Mouse (Mus musculus) limb, embryonic 14.5 days (tissue): Measurements from ENCODE around the gene Pald1. TPM values are rescaled to one million over a fixed set of nuclear protein-coding genes. Genes with fewer than 3 reads are reported as not detected.

ENCODE experiments used
- ATAC-seq: fragments of 200-750 bp; cut with Nextera tagmentation; 2 replicates; pipeline ENCODE4 v1.8.0; 2017; ENCODE audit warnings: low read depth, moderate number of reproducible peaks, moderate TSS enrichment; ENCODE audit not compliant: low FRiP score
- DNase-seq: peaks from one replicate; pipeline ENCODE4 v3.0.0-alpha.2; 2015; ENCODE audit warnings: low spot score
- H3K27ac ChIP-seq: fragments of 300-500 bp; sonication (generic); replicated peaks from 2 replicates; pipeline ENCODE4 v1.5.1; 2014; ENCODE audit warnings: low read depth, mild to moderate bottlenecking, low read length, moderate library complexity, mixed read lengths
- H3K27me3 ChIP-seq: fragments of 300-500 bp; sonication (generic); 2 replicates; pipeline ENCODE4 v1.6.1; 2014; ENCODE audit warnings: low read length, mixed read lengths; ENCODE audit not compliant: control insufficient read depth, insufficient read depth
- H3K36me3 ChIP-seq: fragments of 300-500 bp; sonication (generic); 2 replicates; pipeline ENCODE4 v1.6.1; 2014; ENCODE audit warnings: mild to moderate bottlenecking, low read length, moderate library complexity, mixed read lengths; ENCODE audit not compliant: control insufficient read depth, insufficient read depth
- H3K4me1 ChIP-seq: fragments of 300-500 bp; sonication (generic); 2 replicates; pipeline ENCODE4 v1.6.1; 2014; ENCODE audit warnings: antibody characterized with exemption, low read length, mixed read lengths; ENCODE audit not compliant: control insufficient read depth, insufficient read depth
- H3K4me2 ChIP-seq: fragments of 300-500 bp; sonication (generic); replicated peaks from 2 replicates; pipeline ENCODE4 v1.6.1; 2014; ENCODE audit warnings: low read depth, mild to moderate bottlenecking, low read length, moderate library complexity; ENCODE audit not compliant: severe bottlenecking
- H3K4me3 ChIP-seq: fragments of 300-500 bp; sonication (generic); replicated peaks from 2 replicates; pipeline ENCODE4 v1.5.1; 2014; ENCODE audit warnings: low read length
- H3K9ac ChIP-seq: fragments of 300-500 bp; sonication (generic); 2 replicates; pipeline ENCODE4 v1.6.1; 2014; ENCODE audit warnings: mild to moderate bottlenecking, low read depth, low read length, moderate library complexity; ENCODE audit not compliant: severe bottlenecking
- H3K9me3 ChIP-seq: fragments of 300-500 bp; sonication (generic); 2 replicates; pipeline ENCODE4 v1.6.1; 2016; ENCODE audit warnings: low read length; ENCODE audit not compliant: control insufficient read depth
- POLR2A ChIP-seq: fragments of 200-500 bp; IDR thresholded peaks from 2 replicates; pipeline ENCODE4 v1.8.0; 2012; ENCODE audit warnings: inconsistent platforms, mild to moderate bottlenecking, moderate library complexity, borderline replicate concordance; ENCODE audit not compliant: insufficient read depth, insufficient read length; ENCODE audit errors: extremely low read depth
- WGBS: fragments of 180-500 bp; shearing (Covaris S2); extraction: QIAGEN DNeasy Blood & Tissue Kit; methylation state at CpG from one replicate; pipeline ENCODE4 v1.1.7; 2014; 5-methylcytosine and 5-hydroxymethylcytosine counted together
- polyA plus RNA-seq, 2 experiments: library from polyadenylated mRNA; depleted of rRNA in 1 of 2; stranded (reverse) in 1 of 2; unstranded in 1 of 2; fragments of >200 nt; fragmentation: Nextera tagmentation in 1 of 2; extraction: Ambion mirVana in 1 of 2; gene quantifications; 2 replicates each; pipeline versions ENCODE4 v1.2.1 to v1.2.3; 2012 to 2014

The Pald1 gene
- polyA plus RNA-seq, 2 experiments = 19.4 to 24.9 TPM

- no peak overlapping the region for H3K4me2 ChIP-seq
- no peak for TF ChIP-seq POLR2A
Measured at GRCm38 (mm10) chr10:61364431-61364830, 18.9 kb downstream of the Pald1 start.

GRCm38 (mm10) chr10:61362992-61363391 lies 20.3 kb downstream of the Pald1 start:
- DNase-seq = no peak
- H3K27ac ChIP-seq = no peak overlapping the region
- no peaks in the 10 kb centered on the region for H3K36me3 ChIP-seq
- no peak overlapping the region for H3K4me2 ChIP-seq
- H3K27me3 ChIP-seq = no peaks in the 10 kb centered on the region
- H3K9ac ChIP-seq = no peak overlapping the region
- 79% methylated on average over 8 of the region's 8 CpGs for WGBS
- H3K9me3 ChIP-seq = no peaks in the 10 kb centered on the region
- no peak for ATAC-seq
- no peak for TF ChIP-seq POLR2A
- no peak overlapping the region for H3K4me3 ChIP-seq
- peaks cover 2% of the 10 kb centered on the region; the same call in 1 of the 2 replicates for H3K4me1 ChIP-seq

More at GRCm38 (mm10) chr10:61364431-61364830, 18.9 kb downstream of the Pald1 start:
- H3K4me1 ChIP-seq = peaks cover 2% of the 10 kb centered on the region; the same call in 1 of the 2 replicates
- H3K9ac ChIP-seq = no peak overlapping the region
- no peaks in the 10 kb centered on the region for H3K36me3 ChIP-seq
- ATAC-seq (no peak), DNase-seq (no peak)
- WGBS = 93% methylated on average over 6 of the region's 6 CpGs
- no peaks in the 10 kb centered on the region for H3K9me3 ChIP-seq
- no peak overlapping the region for H3K4me3 ChIP-seq
- no peaks in the 10 kb centered on the region for H3K27me3 ChIP-seq
- H3K27ac ChIP-seq = no peak overlapping the region

GRCm38 (mm10) chr10:61362483-61362882 lies 20.8 kb downstream of the Pald1 start:
- no peak for DNase-seq
- H3K4me1 ChIP-seq = peaks cover 7% of the 10 kb centered on the region; the same call in 1 of the 2 replicates
- no peaks in the 10 kb centered on the region for H3K27me3 ChIP-seq
- ATAC-seq = no peak
- no peak overlapping the region for H3K27ac ChIP-seq
- no peak overlapping the region for H3K4me3 ChIP-seq
- no peak overlapping the region for H3K4me2 ChIP-seq
- H3K36me3 ChIP-seq = no peaks in the 10 kb centered on the region
- no peak for TF ChIP-seq POLR2A
- H3K9ac ChIP-seq = no peak overlapping the region
- WGBS = 84% methylated on average over 9 of the region's 9 CpGs
- no peaks in the 10 kb centered on the region for H3K9me3 ChIP-seq

GRCm38 (mm10) chr10:61360667-61361066 lies 22.7 kb downstream of the Pald1 start:
- no peak for TF ChIP-seq POLR2A
- WGBS = 98% methylated on average over 8 of the region's 8 CpGs
- no peaks in the 10 kb centered on the region for H3K36me3 ChIP-seq

GRCm38 (mm10) chr10:61359411-61359810 lies 23.9 kb downstream of the Pald1 start:
- no peaks in the 10 kb centered on the region for H3K27me3 ChIP-seq
- no peaks in the 10 kb centered on the region for H3K36me3 ChIP-seq
- no peak overlapping the region for H3K4me3 ChIP-seq
- H3K4me2 ChIP-seq = no peak overlapping the region
- TF ChIP-seq POLR2A = no peak
- H3K4me1 ChIP-seq = peaks cover 8% of the 10 kb centered on the region; the same call in 1 of the 2 replicates
- no peak overlapping the region for H3K27ac ChIP-seq
- DNase-seq (no peak), ATAC-seq (no peak)
- WGBS = 71% methylated on average over 8 of the region's 8 CpGs
- no peaks in the 10 kb centered on the region for H3K9me3 ChIP-seq
- no peak overlapping the region for H3K9ac ChIP-seq

More at GRCm38 (mm10) chr10:61360667-61361066, 22.7 kb downstream of the Pald1 start:
- no peak for ATAC-seq
- no peak overlapping the region for H3K27ac ChIP-seq
- peaks cover 8% of the 10 kb centered on the region; the same call in 1 of the 2 replicates for H3K4me1 ChIP-seq
- H3K4me2 ChIP-seq = no peak overlapping the region
- no peak overlapping the region for H3K9ac ChIP-seq
- DNase-seq = no peak
- H3K27me3 ChIP-seq = no peaks in the 10 kb centered on the region
- H3K4me3 ChIP-seq = no peak overlapping the region
- H3K9me3 ChIP-seq = no peaks in the 10 kb centered on the region
